7 mouse cellular contexts compared by ENCODE assay signal in the genomic region with DNA sequence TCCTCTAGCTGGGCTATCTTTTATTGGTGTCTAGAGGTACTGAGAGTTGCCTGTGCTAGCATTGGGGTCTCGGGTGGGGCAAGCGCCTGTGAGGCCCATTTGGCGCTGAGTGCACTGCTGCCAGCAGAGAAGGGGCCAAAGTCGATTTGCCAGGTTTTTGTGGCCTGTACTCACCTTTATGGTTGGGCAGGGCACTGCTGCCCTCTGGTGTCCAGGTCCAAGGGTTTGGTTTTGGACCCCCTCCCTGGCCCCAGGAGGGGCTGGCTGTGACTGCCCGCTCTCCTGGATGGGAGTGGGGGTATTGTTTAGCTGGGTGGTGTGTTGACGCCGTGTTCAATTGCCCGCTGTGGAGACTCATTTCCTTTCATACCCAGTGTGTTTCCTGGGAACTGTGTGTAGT. TPM values are rescaled to one million over a fixed set of nuclear protein-coding genes. Genes with fewer than 3 reads are reported as not detected.
DNase-seq lines count a peak whose midpoint lies in the region; ATAC-seq lines count a peak whose summit lies in the region.

No protein-coding gene starts in this region.

- H3K4me3 ChIP-seq in forebrain, embryonic 13.5 days, result peak overlapping the region; percentile 73
- H3K4me3 ChIP-seq in neural tube, embryonic 13.5 days, result no peak overlapping the region

- peak overlapping the region; percentile 20 for H3K27ac ChIP-seq in forebrain, embryonic 13.5 days
- no peak overlapping the region for H3K27ac ChIP-seq in neural tube, embryonic 13.5 days (replicated peaks)

- peak overlapping the region; percentile 51 for H3K9ac ChIP-seq in forebrain, embryonic 13.5 days
- no peak overlapping the region for H3K9ac ChIP-seq in neural tube, embryonic 13.5 days

- peaks cover 52% of the 10 kb centered on the region for H3K36me3 ChIP-seq in forebrain, embryonic 13.5 days (ENCODE audit: poor library complexity, severe bottlenecking)
- no peaks in the 10 kb centered on the region for H3K36me3 ChIP-seq in neural tube, embryonic 13.5 days

- DNase-seq in retina, embryonic 14.5 days (ENCODE audit: low spot score), result peak; percentile 32
- DNase-seq in retina, postnatal 1 day, result no peak
- peak; percentile 69 for DNase-seq in kidney, postnatal 10 days
- DNase-seq in frontal cortex, postnatal 36 days (ENCODE audit: low spot score in 2 of 2), result no peak

- H3K9me3 ChIP-seq in forebrain, embryonic 13.5 days (replicated peaks), result no peaks in the 10 kb centered on the region
- no peaks in the 10 kb centered on the region for H3K9me3 ChIP-seq in neural tube, embryonic 13.5 days

- H3K27me3 ChIP-seq in forebrain, embryonic 13.5 days, result no peaks in the 10 kb centered on the region
- no peaks in the 10 kb centered on the region; the same call in 1 of the 2 replicates for H3K27me3 ChIP-seq in neural tube, embryonic 13.5 days

- 57% methylated on average over 8 of the region's 8 CpGs for WGBS in forebrain, embryonic 13.5 days
- WGBS in neural tube, embryonic 13.5 days, result 67% methylated on average over 8 of the region's 8 CpGs

- H3K4me1 ChIP-seq in forebrain, embryonic 13.5 days, result peaks cover 50% of the 10 kb centered on the region
- peaks cover 40% of the 10 kb centered on the region for H3K4me1 ChIP-seq in neural tube, embryonic 13.5 days (replicated peaks)

- no peak for ATAC-seq in forebrain, embryonic 13.5 days
- ATAC-seq in neural tube, embryonic 13.5 days (ENCODE audit: low read depth), result no peak
- no peak for ATAC-seq in cerebellum, adult (ENCODE audit: insufficient number of reproducible peaks, low FRiP score, low TSS enrichment)

- peak overlapping the region; percentile 97 for H3K4me2 ChIP-seq in forebrain, embryonic 13.5 days
- peak overlapping the region; percentile 90 for H3K4me2 ChIP-seq in neural tube, embryonic 13.5 days

RNA-seq across cellular contexts. Expression of a gene that starts 2.7 kb away (rescaled TPM):
- polyA plus RNA-seq in forebrain, embryonic 13.5 days (2015; fragmentation: Nextera tagmentation; extraction: Ambion mirVana), result 119 and 138 TPM in 2 replicates
- 20.0 and 27.4 TPM in 2 replicates for polyA plus RNA-seq in neural tube, embryonic 13.5 days (2015; fragmentation: Nextera tagmentation; extraction: Ambion mirVana)

RNA-seq across cellular contexts. Expression of a gene that starts 5.7 kb away (rescaled TPM):
- not detected in 2 replicates for polyA plus RNA-seq in forebrain, embryonic 13.5 days (2015; fragmentation: Nextera tagmentation; extraction: Ambion mirVana)
- polyA plus RNA-seq in neural tube, embryonic 13.5 days (2015; fragmentation: Nextera tagmentation; extraction: Ambion mirVana), result not detected in 2 replicates

RNA-seq across cellular contexts. Expression of a gene that starts 13.2 kb away (rescaled TPM):
- 18.3 and 21.8 TPM in 2 replicates for polyA plus RNA-seq in forebrain, embryonic 13.5 days (2015; fragmentation: Nextera tagmentation; extraction: Ambion mirVana)
- 21.5 and 24.7 TPM in 2 replicates for polyA plus RNA-seq in neural tube, embryonic 13.5 days (2015; fragmentation: Nextera tagmentation; extraction: Ambion mirVana)

RNA-seq across cellular contexts. Expression of a gene that starts 20.0 kb away (rescaled TPM):
- polyA plus RNA-seq in forebrain, embryonic 13.5 days (2015; fragmentation: Nextera tagmentation; extraction: Ambion mirVana), result 51.4 and 55.9 TPM in 2 replicates
- polyA plus RNA-seq in neural tube, embryonic 13.5 days (2015; fragmentation: Nextera tagmentation; extraction: Ambion mirVana), result 72.1 and 77.9 TPM in 2 replicates

RNA-seq across cellular contexts. Expression of a gene that starts 29.2 kb away (rescaled TPM):
- 1.4 and 1.6 TPM in 2 replicates for polyA plus RNA-seq in forebrain, embryonic 13.5 days (2015; fragmentation: Nextera tagmentation; extraction: Ambion mirVana)
- polyA plus RNA-seq in neural tube, embryonic 13.5 days (2015; fragmentation: Nextera tagmentation; extraction: Ambion mirVana), result 1.5 and 1.7 TPM in 2 replicates

Comparison
In these comparisons a context has a peak if more than half of its experiments do, and no peak if none do; other contexts are left out.
1. DNase-seq: peak in retina, embryonic 14.5 days (single experiment) and kidney, postnatal 10 days (single experiment); none in retina, postnatal 1 day (single experiment) and frontal cortex, postnatal 36 days (0 of 2).